In the genomic region with DNA sequence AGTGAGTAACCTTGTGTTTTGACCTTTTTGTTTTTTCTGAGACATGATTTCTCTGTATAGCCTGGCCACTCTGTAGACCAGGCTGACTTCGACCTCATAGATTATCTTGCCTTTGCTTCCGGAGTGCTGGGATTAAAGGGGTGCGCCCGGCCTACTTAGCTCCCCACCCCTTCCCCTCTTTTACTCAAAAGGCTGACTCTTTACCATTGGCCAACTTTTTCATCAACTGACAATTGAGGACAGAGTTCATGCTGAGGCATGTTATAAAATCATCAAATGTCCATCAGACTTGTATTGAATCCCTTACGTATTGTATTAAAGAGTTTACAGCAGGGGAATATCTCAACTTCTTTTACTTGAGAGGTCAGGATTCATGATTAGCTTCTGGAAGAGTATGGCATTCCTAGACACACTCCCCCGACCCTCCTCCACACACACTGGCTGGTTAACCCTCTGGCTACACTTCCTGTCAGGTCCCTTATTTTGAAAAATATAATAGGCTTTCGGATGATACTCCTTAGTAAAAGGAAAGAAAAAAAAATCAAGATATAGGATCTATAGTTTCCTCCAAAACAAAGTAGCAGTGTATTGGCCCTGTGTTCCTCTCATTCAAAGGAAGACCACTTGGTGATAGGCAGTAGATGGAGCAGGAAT, we compare ENCODE assay signal across 8 mouse cellular contexts.
A peak's percentile ranks its signal among the peaks of the same experiment; 100 is the strongest.
DNase-seq lines count a peak whose midpoint lies in the region; ATAC-seq lines count a peak whose summit lies in the region.

No protein-coding gene starts in this region.

- H3K4me3 ChIP-seq in lung, embryonic 15.5 days, result peak overlapping the region; percentile 97
- peak overlapping the region; percentile 96 for H3K4me3 ChIP-seq in embryonic facial prominence, embryonic 12.5 days
- peak overlapping the region; percentile 99 for H3K4me3 ChIP-seq in intestine, embryonic 16.5 days (ENCODE audit: low read length)
- peak overlapping the region; percentile 92 for H3K4me3 ChIP-seq in neural tube, embryonic 13.5 days

- intact Hi-C loops in left cerebral cortex, postnatal 36 days (cut with DNase I), result loop anchor here (5.0 kb wide), 1 partner anchor 130 kb away; no protein-coding TSS in a partner anchor

- ATAC-seq in lung, embryonic 15.5 days (ENCODE audit: borderline replicate concordance, extremely low read depth, low FRiP score, low TSS enrichment), result peak; percentile 6; the same call in 1 of the 2 replicates
- no peak for ATAC-seq in embryonic facial prominence, embryonic 12.5 days (ENCODE audit: insufficient number of reproducible peaks, insufficient read depth, low FRiP score, low TSS enrichment)
- no peak; the same call in 1 of the 2 replicates for ATAC-seq in intestine, embryonic 16.5 days
- no peak for ATAC-seq in neural tube, embryonic 13.5 days (ENCODE audit: low read depth)

- H3K4me2 ChIP-seq in lung, embryonic 15.5 days, result peak overlapping the region; percentile 91
- peak overlapping the region; percentile 95 for H3K4me2 ChIP-seq in embryonic facial prominence, embryonic 12.5 days (replicated peaks)
- peak overlapping the region; percentile 59 for H3K4me2 ChIP-seq in intestine, embryonic 16.5 days (ENCODE audit: low read depth, low read length)
- H3K4me2 ChIP-seq in neural tube, embryonic 13.5 days, result peak overlapping the region; percentile 95

- no peak for DNase-seq in lung, adult 18-20 months
- no peak for DNase-seq in ovary, adult 18-20 months (ENCODE audit: low spot score)
- no peak for DNase-seq in right cerebral cortex, postnatal 14 days
- no peak for DNase-seq in left cerebral cortex, postnatal 36 days (ENCODE audit: low spot score in 2 of 2)

- 45% methylated on average over 7 of the region's 7 CpGs for WGBS in lung, embryonic 15.5 days
- WGBS in embryonic facial prominence, embryonic 12.5 days, result 44% methylated on average over 7 of the region's 7 CpGs
- WGBS in intestine, embryonic 16.5 days, result 38% methylated on average over 7 of the region's 7 CpGs
- 37% methylated on average over 7 of the region's 7 CpGs for WGBS in neural tube, embryonic 13.5 days

- no peaks in the 10 kb centered on the region for H3K27me3 ChIP-seq in lung, embryonic 15.5 days
- no peaks in the 10 kb centered on the region for H3K27me3 ChIP-seq in embryonic facial prominence, embryonic 12.5 days
- no peaks in the 10 kb centered on the region for H3K27me3 ChIP-seq in intestine, embryonic 16.5 days (replicated peaks; ENCODE audit: control insufficient read depth, insufficient read depth, low read length)
- H3K27me3 ChIP-seq in neural tube, embryonic 13.5 days, result no peaks in the 10 kb centered on the region

- peaks cover 27% of the 10 kb centered on the region for H3K4me1 ChIP-seq in lung, embryonic 15.5 days
- H3K4me1 ChIP-seq in embryonic facial prominence, embryonic 12.5 days, result peaks cover 26% of the 10 kb centered on the region
- peaks cover 19% of the 10 kb centered on the region for H3K4me1 ChIP-seq in intestine, embryonic 16.5 days (ENCODE audit: control insufficient read depth, insufficient read depth, low read length)
- peaks cover 37% of the 10 kb centered on the region for H3K4me1 ChIP-seq in neural tube, embryonic 13.5 days (replicated peaks)

- H3K9ac ChIP-seq in lung, embryonic 15.5 days, result peak overlapping the region; percentile 97
- H3K9ac ChIP-seq in embryonic facial prominence, embryonic 12.5 days, result peak overlapping the region; percentile 95; the same call in 1 of the 2 replicates
- peak overlapping the region; percentile 62 for H3K9ac ChIP-seq in intestine, embryonic 16.5 days (ENCODE audit: low read depth, low read length)
- peak overlapping the region; percentile 95 for H3K9ac ChIP-seq in neural tube, embryonic 13.5 days

- peaks cover 18% of the 10 kb centered on the region for H3K36me3 ChIP-seq in lung, embryonic 15.5 days
- H3K36me3 ChIP-seq in embryonic facial prominence, embryonic 12.5 days, result peaks cover 18% of the 10 kb centered on the region
- H3K36me3 ChIP-seq in intestine, embryonic 16.5 days (ENCODE audit: control insufficient read depth, insufficient read depth, low read length), result peaks cover 3% of the 10 kb centered on the region; the same call in 1 of the 2 replicates
- peaks cover 27% of the 10 kb centered on the region for H3K36me3 ChIP-seq in neural tube, embryonic 13.5 days

- H3K9me3 ChIP-seq in lung, embryonic 15.5 days, result no peaks in the 10 kb centered on the region
- no peaks in the 10 kb centered on the region for H3K9me3 ChIP-seq in embryonic facial prominence, embryonic 12.5 days
- H3K9me3 ChIP-seq in intestine, embryonic 16.5 days (ENCODE audit: control insufficient read depth, low read length), result no peaks in the 10 kb centered on the region
- H3K9me3 ChIP-seq in neural tube, embryonic 13.5 days, result no peaks in the 10 kb centered on the region

- H3K27ac ChIP-seq in lung, embryonic 15.5 days, result peak overlapping the region; percentile 97
- H3K27ac ChIP-seq in embryonic facial prominence, embryonic 12.5 days, result peak overlapping the region; percentile 90
- peak overlapping the region; percentile 95 for H3K27ac ChIP-seq in intestine, embryonic 16.5 days (ENCODE audit: low read length)
- H3K27ac ChIP-seq in neural tube, embryonic 13.5 days (replicated peaks), result peak overlapping the region; percentile 92
